Mouse (Mus musculus) limb, embryonic 11.5 days (tissue): ENCODE measurements around the gene Gm4553. TPM values are rescaled to one million over a fixed set of nuclear protein-coding genes. Genes with fewer than 3 reads are reported as not detected.
"Not testable (repeated sequence)": the region's sequence is repeated elsewhere in the genome, so short reads cannot be mapped to it uniquely, and the experiment has no call there.

ENCODE experiments used
- ATAC-seq: fragments of 200-750 bp; cut with Nextera tagmentation; 2 replicates; pipeline ENCODE4 v1.8.0; 2017; ENCODE audit warnings: low read depth; ENCODE audit not compliant: insufficient number of reproducible peaks, low FRiP score, low TSS enrichment
- DNase-seq: peaks from one replicate; pipeline ENCODE4 v3.0.0-alpha.2; 2015; ENCODE audit warnings: low spot score
- H3K27ac ChIP-seq: fragments of 300-500 bp; sonication (generic); replicated peaks from 2 replicates; pipeline ENCODE4 v1.5.1; 2014; ENCODE audit warnings: low read depth, mild to moderate bottlenecking, low read length
- H3K27me3 ChIP-seq: fragments of 300-500 bp; sonication (generic); 2 replicates; pipeline ENCODE4 v1.6.1; 2014; ENCODE audit warnings: mild to moderate bottlenecking, low read length, mixed read lengths; ENCODE audit not compliant: control insufficient read depth, insufficient read depth
- H3K36me3 ChIP-seq: fragments of 300-500 bp; sonication (generic); 2 replicates; pipeline ENCODE4 v1.6.1; 2014; ENCODE audit warnings: mild to moderate bottlenecking, low read length, moderate library complexity, mixed read lengths; ENCODE audit not compliant: control insufficient read depth, insufficient read depth
- H3K4me1 ChIP-seq: fragments of 300-500 bp; sonication (generic); 2 replicates; pipeline ENCODE4 v1.6.1; 2014; ENCODE audit warnings: low read length, mixed read lengths; ENCODE audit not compliant: control insufficient read depth, insufficient read depth
- H3K4me2 ChIP-seq: fragments of 300-500 bp; sonication (generic); 2 replicates; pipeline ENCODE4 v1.6.1; 2014; ENCODE audit warnings: low read depth, mild to moderate bottlenecking, moderate library complexity; ENCODE audit not compliant: severe bottlenecking
- H3K4me3 ChIP-seq: fragments of 300-500 bp; sonication (generic); 2 replicates; pipeline ENCODE4 v1.5.1; 2014; ENCODE audit warnings: low read depth, low read length
- H3K9ac ChIP-seq: fragments of 300-500 bp; sonication (generic); 2 replicates; pipeline ENCODE4 v1.6.1; 2014; ENCODE audit warnings: mild to moderate bottlenecking, low read length
- H3K9me3 ChIP-seq: fragments of 300-500 bp; sonication (generic); 2 replicates; pipeline ENCODE4 v1.6.1; 2016; ENCODE audit warnings: low read length; ENCODE audit not compliant: control insufficient read depth
- WGBS: fragments of 180-500 bp; shearing (Covaris S2); extraction: QIAGEN DNeasy Blood & Tissue Kit; methylation state at CpG from one replicate; pipeline ENCODE4 v1.1.7; 2014; 5-methylcytosine and 5-hydroxymethylcytosine counted together
- polyA plus RNA-seq: library from polyadenylated mRNA; unstranded; fragments of >200 nt; fragmentation: Nextera tagmentation; extraction: Ambion mirVana; gene quantifications from 2 replicates; pipeline ENCODE4 v1.2.1, GENCODE M21; 2014

The Gm4553 gene
- polyA plus RNA-seq, 1 experiment from 2014 or later: not detected

DNA sequence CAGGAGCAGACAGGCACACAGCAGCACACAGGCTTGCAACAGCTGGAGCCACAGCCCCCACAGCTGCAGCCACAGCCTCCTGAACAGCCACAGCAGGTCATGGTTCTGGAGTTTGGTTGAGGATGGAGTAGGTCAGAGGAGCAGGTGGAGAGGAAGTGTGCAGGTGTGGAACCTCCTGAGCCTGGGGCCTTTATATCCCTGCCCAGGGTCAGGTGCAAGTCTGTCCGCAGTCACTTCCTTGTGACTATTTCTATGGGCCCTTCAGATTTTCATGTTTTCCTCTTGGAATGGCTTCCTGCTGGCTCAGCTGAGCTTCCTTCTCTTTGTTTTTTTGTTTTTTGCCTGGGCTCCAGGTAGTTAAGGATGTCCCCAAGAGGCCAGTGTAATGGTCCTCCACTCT is 44.9 kb downstream of the Gm4553 start, which contains the start of gene Gm45618:
Gene Gm45618 (minus strand): TSS at position 101 of the 400 bp plus-strand sequence.
- 88% methylated on average over 1 of the region's 1 CpGs for WGBS
- not testable (repeated sequence) for DNase-seq, H3K27ac ChIP-seq, H3K27me3 ChIP-seq, H3K4me1 ChIP-seq, H3K9ac ChIP-seq, H3K4me3 ChIP-seq, H3K4me2 ChIP-seq, H3K9me3 ChIP-seq, ATAC-seq, H3K36me3 ChIP-seq

GRCm38 (mm10) chr7:142119632-142120031 is 45.9 kb downstream of the Gm4553 start:
- DNase-seq: no peak
- no peaks in the 10 kb centered on the region for H3K9me3 ChIP-seq
- no peak overlapping the region for H3K4me2 ChIP-seq
- 20% methylated on average over 5 of the region's 5 CpGs for WGBS
- no peak overlapping the region for H3K27ac ChIP-seq
- H3K4me3 ChIP-seq: no peak overlapping the region
- no peak overlapping the region for H3K9ac ChIP-seq
- no peaks in the 10 kb centered on the region for H3K4me1 ChIP-seq
- ATAC-seq: no peak
- H3K36me3 ChIP-seq: no peaks in the 10 kb centered on the region
- H3K27me3 ChIP-seq: no peaks in the 10 kb centered on the region

Other genes starting within 250 kb of the Gm4553 start
- 38.0 and 38.8 TPM in 2 replicates for gene Tollip, start 247.2 kb downstream of the Gm4553 start, polyA plus RNA-seq
- 0.49 and 0.51 TPM in 2 replicates for gene Brsk2, start 216.0 kb downstream of the Gm4553 start, polyA plus RNA-seq
- gene Mob2, start 104.7 kb downstream of the Gm4553 start, polyA plus RNA-seq: 57.6 and 62.7 TPM in 2 replicates
- gene Dusp8, start 69.9 kb downstream of the Gm4553 start, polyA plus RNA-seq: 0.47 and 0.48 TPM in 2 replicates
- gene Gm45618, start 45.0 kb downstream of the Gm4553 start, polyA plus RNA-seq: not detected in 2 replicates
- gene Gm39115, start 29.7 kb downstream of the Gm4553 start, polyA plus RNA-seq: not detected in 2 replicates
- gene Gm45337, start 21.1 kb downstream of the Gm4553 start, polyA plus RNA-seq: not detected in 2 replicates
- gene Gm29735, start 8.6 kb downstream of the Gm4553 start, polyA plus RNA-seq: not detected in 2 replicates
- gene Krtap5-2, start 10.3 kb upstream of the Gm4553 start, polyA plus RNA-seq: not detected in 2 replicates
- gene Gm10153, start 24.6 kb upstream of the Gm4553 start, polyA plus RNA-seq: not detected in 2 replicates
- gene Krtap5-3, start 35.6 kb upstream of the Gm4553 start, polyA plus RNA-seq: not detected in 2 replicates
- gene Gm7579, start 46.1 kb upstream of the Gm4553 start, polyA plus RNA-seq: not detected in 2 replicates
- gene Krtap5-5, start 64.2 kb upstream of the Gm4553 start, polyA plus RNA-seq: not detected in 2 replicates
- not detected in 2 replicates for gene Gm40460, start 75.3 kb upstream of the Gm4553 start, polyA plus RNA-seq
- not detected in 2 replicates for gene Gm2431, start 92.6 kb upstream of the Gm4553 start, polyA plus RNA-seq
- not detected in 2 replicates for gene Gm4559, start 108.6 kb upstream of the Gm4553 start, polyA plus RNA-seq
- not detected in 2 replicates for gene Krtap5-1, start 131.4 kb upstream of the Gm4553 start, polyA plus RNA-seq
- not detected in 2 replicates for gene Krtap5-4, start 137.8 kb upstream of the Gm4553 start, polyA plus RNA-seq
- 0.27 and 0.72 TPM in 2 replicates for gene Ifitm10, start 208.0 kb upstream of the Gm4553 start, polyA plus RNA-seq
- gene Gm49369, start 216.9 kb upstream of the Gm4553 start, polyA plus RNA-seq: 0.79 TPM in 1 of 2 replicates, not detected in the other
- 133 and 139 TPM in 2 replicates for gene Ctsd, start 222.3 kb upstream of the Gm4553 start, polyA plus RNA-seq